Mouse (Mus musculus) layer of hippocampus, adult 9-11 months (tissue): ENCODE measurements at regions not wholly inside any gene's neighbourhood (a gene's known extent, or its start where the extent isn't known, plus 50 kb on each side); places are given as distances from the start of the nearest gene placed in this dataset.

ENCODE experiments used
- DNase-seq: peaks from one replicate; pipeline ENCODE4 v3.0.0; 2022

DNA sequence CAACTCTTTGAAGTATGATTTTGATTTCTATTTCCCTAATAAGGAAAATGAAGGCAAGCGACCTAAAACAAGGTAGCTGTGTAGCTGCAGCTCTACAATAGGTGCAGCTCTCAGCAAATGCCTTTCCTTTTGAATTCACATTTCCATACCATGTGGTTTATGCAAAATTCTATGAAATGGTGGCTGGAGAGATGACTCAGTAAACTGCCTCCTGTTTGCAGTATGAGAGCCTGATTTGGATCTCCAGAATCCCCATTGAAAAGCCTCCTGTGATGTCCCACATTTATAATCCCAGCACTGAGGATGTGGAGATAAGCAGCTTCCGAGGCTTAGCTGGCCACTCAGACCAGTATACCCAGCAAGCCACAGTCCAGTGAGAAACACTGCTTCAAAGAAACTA is 59.6 kb downstream of the Npy1r start:
- no peak for DNase-seq

DNA sequence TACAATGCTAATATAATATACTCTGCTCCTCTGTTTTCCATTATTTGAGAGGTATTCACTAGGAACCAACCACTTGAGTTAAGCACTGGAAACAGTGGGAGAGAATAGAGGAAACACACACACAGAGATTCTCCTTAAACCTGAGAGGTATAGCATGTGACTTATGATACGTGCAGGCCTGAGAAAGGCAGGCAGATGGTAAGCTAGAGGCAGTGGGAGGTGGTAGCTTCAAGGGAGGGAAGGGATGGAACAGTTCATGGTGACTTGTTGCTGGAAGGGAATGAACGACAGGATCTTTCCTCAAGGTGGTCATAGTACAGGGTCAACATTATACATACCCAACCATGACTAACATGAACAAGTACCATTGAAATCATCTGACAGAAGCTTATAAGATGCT is 60.8 kb downstream of the Npy1r start:
- DNase-seq = no peak

DNA sequence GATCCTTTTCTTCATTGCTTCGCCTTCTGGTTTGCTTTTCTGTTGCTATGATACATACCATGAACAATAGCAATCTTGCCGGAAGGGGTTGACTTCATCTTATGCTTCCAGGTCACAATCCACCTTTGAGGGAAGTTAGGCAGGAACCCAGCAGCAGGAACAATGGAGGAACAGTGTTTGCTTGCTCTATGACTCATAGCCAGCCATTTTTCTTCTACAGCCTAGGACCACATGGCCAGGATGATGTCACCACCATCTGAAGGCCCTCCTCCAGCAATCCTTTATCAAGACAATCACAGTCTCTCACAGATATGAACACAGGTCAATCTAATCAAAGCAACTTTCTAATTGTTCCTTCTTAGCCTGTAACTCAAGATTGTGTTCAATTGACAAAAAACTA is 61.5 kb downstream of the Npy1r start:
- DNase-seq = no peak

DNA sequence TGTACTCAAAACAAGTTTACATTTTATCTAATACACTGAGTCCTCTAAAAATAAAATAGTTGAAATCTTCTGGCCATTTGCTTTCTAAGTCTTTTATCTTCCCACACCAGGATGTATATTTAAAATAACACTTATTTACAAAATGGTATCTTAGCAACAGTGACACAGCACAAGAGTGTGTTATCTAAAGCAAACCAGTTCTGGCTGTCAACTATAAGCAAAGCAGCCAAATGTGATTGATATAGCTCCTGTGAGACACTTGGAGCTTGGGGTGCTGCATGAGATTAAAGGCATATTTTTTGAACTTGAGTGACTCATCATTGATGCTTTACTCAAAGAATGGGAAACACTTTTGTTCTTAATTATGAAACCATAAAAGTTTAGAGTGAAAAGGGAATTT is 62.7 kb downstream of the Npy1r start:
- DNase-seq = no peak

- DNase-seq = no peak
Observed at GRCm38 (mm10) chr8:66760958-66761583, 64.1 kb downstream of the Npy1r start.

DNA sequence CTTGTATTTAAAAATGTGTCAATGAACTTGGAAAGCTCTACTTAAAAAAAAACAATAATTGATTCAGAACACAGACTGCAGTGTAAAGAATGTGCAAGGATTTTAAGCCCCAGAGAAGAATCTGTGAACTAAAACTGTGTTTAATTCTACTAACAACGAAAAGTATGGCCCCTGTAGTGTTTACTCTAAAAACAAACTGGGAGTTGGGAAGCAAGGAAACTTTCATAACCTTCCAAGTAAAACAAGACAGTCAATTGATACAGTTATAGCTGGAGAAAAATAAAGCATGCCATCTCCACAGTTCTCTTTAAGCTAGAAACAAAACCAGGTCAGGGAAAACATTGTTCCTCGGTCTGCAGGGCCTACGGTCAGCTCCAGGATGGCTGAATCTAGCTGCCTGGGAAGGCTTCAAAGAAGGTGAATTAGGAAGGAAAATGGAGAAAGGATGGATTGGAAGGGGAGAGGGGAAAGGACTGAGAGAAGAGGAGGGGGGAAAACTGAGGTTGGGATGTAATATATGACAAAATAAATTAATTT is 68.1 kb downstream of the Npy1r start:
- no peak for DNase-seq

DNA sequence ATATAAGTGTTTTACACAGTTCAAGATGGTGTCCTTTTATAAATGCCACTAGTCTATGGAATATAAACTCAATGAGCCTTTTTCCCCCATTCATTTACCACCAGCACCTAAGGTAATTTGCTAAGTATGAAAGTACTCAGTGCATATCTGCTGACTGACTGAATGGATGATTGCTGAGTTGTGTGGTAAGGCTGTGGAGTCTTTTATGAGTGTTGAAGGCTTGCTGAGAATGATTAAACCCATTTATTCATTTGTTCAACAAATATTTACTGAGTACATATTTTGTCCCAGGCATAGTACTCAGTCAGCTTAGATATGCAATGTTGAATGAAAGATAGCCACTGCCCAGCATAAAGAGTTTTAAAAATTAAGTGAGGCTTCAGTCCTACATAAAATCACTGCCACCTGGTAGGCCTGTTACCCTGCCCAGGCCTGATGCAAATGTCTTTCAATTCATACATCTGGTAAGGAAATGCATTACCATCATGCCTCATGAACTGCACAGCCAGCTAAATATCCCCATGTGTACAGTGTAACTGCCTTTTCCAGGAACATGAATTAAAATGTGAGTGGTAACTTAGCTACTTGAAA is 71.5 kb downstream of the Npy1r start:
- no peak for DNase-seq

- no peak for DNase-seq
Observed at GRCm38 (mm10) chr8:66771111-66771510, 74.1 kb downstream of the Npy1r start.

GRCm38 (mm10) chr8:66772653-66773052 is 75.7 kb downstream of the Npy1r start:
- DNase-seq = no peak

DNA sequence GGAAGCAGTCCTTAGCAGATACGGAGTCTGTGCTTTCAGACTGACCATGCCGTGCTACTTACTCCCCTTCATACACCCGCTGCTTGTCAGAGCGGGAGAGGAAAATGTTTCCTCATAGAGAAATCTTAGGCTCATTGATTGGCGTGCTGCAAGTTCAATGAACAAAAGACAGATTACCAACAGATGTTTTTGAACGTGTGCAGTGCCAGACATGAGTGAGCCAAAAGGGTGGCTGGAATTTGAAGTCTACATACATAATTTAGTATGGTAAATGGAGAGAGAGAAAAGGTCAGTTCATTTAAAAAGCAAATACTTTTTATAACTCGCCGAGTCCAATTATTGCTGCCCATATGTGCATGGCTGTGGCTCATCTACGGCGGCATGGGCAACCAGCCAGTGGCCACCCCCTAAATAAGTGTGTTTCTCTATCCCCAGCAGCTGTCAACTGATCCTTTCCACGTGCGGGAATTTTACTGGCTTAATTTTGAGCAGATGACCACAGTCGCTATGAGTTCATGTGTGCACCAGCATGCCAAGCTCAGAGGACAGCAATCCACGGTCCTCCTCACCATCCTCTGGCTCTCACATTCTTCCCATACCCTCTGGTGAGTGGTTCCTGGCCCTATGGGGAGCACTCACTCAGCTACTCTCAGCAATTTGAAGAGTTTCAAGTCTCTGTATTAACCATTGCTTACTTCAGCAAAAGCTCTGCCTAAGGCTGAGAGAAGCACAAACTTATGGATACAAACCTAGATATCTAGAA is 80.3 kb downstream of the Npy1r start:
- DNase-seq = peak; percentile 49

DNA sequence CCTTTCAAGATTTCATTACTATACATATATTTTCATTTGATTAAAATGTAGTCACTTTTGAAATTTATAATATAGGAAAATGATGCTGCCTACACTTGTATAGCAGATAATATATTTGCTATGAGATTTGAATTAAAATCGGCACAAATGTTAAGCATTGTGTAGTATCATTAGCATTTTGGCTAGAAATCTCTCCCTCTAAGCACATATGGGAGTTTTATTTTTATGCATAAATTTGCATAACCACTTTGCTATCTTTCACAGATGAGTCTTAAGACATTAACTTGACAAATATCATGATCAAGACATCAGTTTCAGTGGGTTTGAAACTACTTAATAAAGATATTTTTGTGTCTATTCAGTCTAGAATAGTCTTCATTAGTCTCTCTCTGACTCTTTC is 80.4 kb upstream of the Naf1 start:
- DNase-seq = no peak

GRCm38 (mm10) chr8:66782656-66783055 is 77.4 kb upstream of the Naf1 start:
- DNase-seq = no peak

DNA sequence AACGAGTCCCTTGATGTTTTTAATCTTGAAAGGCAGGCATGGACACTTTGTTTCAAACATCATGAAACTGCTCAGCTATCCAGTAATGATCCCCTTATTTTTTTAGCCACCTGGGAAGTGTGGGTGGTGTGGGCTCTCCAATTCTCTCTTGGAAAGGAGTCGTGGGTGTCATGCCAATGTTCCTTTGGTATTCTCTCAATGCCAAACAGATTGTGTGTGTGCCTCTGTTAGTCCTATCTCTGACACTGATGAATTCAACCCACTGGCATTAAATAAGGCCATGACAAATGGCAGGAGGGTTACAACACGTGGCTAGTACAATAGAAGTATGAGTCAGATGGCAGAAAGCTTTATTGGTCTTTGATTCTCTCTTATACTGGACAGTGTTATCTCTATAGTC is 74.0 kb upstream of the Naf1 start:
- DNase-seq = peak; percentile 88
